Mouse (Mus musculus): ENCODE data around the gene Golph3.

The Golph3 gene

DNA sequence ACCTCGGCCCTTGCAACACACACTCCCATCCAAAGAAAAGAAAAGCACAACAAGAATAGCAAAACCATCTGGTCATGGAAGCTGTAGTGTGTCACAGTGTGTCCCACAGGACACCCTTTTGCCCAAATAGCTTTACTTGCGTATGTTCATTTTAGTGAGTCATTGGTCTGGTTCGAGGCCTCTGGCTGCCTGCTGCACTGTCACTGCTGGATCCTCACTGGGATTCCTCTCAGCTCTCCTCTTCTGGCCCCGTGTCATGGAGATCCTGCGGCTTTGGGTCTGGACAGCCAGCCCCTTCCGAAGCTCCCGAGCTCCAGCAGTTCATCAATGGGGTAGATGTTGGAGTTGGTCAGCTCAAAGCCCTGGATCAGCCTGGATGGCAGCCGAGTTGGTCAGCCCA is 2.8 kb upstream of the Golph3 start:
- peak; percentile 46 for DNase-seq (ENCODE audit: low spot score)

- no peak for DNase-seq (ENCODE audit: low spot score)
Observed at GRCm38 (mm10) chr15:12319889-12320288, 1.4 kb upstream of the Golph3 start.

DNA sequence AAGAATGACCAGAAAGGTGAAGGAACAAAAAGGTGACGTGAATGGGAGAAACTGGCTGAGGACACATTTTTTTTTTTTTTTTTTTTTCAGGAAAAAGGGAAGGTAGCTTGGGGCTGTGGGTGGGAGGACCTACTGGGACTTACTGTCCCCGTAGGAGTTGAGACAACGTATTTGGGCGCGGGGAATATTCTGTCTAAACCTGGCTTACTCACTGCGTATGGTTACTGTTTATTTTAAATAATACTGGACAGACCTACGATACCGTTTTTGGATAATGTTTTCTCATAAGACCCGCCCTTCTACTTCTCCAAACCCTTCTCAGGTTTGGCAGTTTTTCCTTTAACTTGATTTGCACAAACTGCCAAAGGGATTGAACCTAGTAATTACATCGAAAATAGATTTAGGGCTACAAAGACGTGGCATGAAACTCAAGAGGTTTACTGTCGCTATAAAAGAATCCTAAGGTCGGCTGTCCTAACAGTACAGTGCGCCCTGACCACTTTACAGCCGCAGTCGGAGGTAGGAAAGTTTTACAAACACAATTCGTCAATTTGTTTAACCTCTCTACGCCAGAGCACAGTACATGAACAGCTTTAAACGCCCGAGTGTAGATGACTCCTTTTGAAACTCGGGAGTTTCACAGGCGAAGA is 684 bp upstream of the Golph3 start:
- DNase-seq (ENCODE audit: low spot score) = no peak

DNA sequence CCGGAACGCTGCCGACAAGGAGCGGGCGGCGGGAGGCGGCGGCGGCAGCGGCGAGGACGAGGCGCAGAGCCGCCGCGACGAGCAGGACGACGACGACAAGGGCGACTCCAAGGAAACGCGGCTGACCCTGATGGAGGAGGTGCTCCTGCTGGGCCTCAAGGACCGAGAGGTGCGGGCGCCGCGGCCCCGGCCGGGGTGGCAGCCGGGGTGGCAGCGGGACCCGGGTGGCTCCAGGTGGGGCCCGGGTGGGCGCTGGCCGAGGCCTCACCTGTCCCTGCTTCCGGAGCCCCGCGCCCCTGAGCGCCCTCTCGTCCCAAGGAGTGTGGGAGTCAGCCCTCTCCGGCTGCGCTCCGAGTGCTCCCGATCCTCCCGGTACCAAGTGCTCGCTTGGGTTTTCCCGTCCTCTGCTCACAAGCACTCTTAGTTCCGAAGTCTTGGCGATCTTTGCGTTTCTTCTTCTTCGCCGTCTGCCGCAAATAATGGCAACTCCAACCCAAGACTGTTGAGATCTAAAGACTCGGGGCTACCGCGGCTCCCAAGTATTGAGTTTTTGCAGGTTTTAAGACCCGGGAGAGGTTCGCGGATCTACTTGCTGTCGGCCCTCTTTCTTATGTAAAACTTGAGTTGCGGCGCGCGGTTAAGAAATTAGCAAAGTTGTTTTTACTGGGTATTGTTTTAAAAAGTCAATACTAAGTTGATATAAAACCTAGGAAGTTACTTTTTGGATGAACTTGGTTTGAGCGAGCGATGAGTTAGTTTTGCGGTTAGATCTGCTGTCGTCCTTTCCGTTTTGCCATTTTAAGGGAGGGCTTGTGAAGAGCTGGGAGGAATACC is 755 bp downstream of the Golph3 start, which contains the start of gene 1810049J17Rik:
1810049J17Rik (minus strand) TSS at position 112 of the 834 bp plus-strand sequence.
- DNase-seq (ENCODE audit: low spot score) = peak; percentile 63

GRCm38 (mm10) chr15:12322676-12323402 is 1.6 kb downstream of the Golph3 start:
- DNase-seq (ENCODE audit: low spot score) = peak; percentile 44

DNA sequence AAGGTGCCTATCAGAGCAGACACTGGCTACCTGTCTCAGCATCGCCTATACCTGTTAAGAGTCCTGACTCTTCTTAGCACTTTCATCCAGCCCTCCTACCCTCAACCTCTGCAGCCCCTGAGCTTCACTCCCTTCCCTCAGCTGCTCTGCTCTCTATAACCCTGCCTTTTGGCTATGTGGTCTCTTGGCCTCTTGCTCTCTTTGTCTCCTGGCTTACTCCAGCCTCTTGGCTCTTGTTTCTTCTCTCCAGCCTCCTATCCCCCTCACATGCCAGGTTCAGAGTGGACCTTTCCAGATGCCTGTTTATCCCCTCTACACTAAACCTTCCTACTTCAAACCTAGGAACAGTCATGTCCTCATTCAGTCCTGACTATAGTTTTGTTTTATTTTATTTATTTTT is 3.1 kb downstream of the Golph3 start:
- DNase-seq (ENCODE audit: low spot score) = no peak

DNA sequence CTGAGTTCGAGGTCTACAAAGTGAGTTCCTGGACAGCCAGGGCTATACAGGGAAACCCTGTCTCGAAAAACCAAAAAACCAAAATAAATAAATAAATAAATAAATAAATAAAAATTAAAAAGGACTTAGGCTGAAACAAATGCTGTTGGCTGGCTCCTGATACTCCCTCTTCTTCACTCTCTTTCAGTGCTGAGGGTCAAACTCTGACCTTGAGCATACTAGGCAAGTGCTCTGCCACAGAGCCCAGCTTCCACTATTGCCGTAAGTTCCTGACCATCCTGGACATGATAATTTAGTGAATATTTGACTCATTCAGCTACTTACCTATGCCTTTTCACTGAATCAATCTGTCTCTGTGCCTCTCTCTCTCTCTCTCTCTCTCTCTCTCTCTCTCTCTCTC is 9.1 kb downstream of the Golph3 start:
- DNase-seq (ENCODE audit: low spot score) = no peak

DNA sequence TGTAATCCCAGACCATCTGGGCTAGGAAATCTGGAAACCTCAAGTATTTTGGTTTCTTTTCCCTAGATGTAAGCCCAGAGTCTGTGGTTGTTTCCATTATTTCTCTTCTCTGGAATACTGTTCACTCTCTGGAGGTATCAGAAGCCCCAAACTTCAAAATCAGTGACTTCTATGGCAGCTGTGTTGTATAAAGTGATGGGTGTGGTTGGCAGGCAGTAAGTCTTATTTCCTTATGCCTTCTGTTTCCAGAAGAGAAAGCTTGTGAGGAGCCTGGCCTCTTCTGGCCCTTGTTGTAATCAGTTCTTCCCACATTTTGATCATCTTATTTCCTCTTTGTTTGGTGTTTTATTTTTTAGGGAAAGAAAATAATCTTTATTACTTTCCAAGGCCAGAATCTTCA is 9.6 kb downstream of the Golph3 start:
- no peak for DNase-seq (ENCODE audit: low spot score)

DNA sequence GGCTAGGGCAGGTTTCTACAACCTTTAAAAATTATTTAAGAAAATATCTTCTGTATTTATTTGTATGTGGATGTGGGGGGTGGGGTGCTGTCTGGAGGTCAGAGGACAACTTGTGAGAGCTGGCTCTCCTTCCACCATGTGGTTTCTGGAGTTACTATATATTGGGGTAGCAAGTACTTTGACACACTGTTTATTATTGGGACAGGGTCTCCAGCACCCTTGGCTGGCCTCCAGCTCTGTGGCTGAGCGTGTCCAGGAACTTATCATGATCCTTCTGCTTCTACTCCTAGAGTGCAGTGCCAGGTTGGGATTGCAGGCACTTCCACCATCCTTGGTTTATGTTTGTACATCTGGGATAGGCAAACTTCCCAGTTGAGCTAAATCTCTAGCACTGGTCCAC is 10.1 kb downstream of the Golph3 start:
- DNase-seq (ENCODE audit: low spot score) = no peak

DNA sequence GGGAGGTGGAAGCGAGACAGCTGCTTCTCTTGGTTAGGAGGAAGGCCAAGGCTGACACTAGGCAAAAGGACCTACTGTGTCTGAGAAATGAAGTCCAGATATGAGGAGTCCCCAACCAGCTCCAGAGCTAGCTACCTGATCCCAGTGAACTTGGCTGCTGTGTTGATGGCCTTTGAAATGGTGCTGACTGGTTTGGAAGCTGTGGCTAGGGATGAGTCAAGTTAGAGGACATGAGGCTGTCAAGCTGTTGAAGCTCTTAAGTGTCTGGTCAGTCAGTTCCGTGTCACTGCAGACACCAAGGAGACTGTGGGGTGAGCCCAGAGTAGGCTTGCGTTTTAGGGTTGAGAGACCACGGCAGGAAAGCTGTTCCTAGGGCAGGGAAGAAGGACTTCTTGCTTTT is 13.1 kb downstream of the Golph3 start:
- no peak for DNase-seq (ENCODE audit: low spot score)

DNA sequence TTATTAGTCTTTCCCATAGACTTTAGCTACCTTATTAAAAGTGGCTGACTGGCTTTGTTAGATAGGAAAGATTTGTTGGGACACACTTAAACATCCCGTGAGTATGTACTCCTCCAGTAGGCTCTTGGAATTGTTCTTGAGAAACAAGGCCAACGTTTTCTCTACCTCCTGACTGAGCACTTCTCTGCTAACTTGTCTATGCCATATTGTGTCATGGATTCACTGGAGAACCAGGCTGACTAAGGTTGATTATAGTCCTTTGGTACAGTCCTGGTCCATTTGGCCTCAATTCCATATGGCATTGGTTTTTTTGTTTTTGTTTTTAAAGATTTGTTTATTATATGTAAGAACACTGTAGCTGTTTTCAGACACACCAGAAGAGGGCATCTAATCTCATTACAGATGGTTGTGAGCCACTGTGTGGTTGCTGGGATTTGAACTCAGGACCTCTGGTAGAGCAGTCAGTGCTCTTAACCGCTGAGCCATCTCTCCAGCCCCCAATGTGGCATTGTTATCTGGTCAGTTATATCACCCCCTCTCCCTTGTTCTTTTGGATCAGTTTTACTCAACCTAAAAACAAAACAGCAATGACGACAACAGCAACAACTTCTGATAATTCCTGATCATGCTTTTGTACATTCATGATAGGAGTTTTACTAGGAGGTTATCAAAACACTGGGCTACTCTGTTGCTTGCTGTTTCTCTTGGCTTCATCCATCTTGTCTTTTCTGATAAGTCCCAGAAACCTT is 16.0 kb downstream of the Golph3 start:
- no peak for DNase-seq (ENCODE audit: low spot score)

GRCm38 (mm10) chr15:12337779-12338137 is 16.5 kb downstream of the Golph3 start:
- no peak for DNase-seq (ENCODE audit: low spot score)

DNA sequence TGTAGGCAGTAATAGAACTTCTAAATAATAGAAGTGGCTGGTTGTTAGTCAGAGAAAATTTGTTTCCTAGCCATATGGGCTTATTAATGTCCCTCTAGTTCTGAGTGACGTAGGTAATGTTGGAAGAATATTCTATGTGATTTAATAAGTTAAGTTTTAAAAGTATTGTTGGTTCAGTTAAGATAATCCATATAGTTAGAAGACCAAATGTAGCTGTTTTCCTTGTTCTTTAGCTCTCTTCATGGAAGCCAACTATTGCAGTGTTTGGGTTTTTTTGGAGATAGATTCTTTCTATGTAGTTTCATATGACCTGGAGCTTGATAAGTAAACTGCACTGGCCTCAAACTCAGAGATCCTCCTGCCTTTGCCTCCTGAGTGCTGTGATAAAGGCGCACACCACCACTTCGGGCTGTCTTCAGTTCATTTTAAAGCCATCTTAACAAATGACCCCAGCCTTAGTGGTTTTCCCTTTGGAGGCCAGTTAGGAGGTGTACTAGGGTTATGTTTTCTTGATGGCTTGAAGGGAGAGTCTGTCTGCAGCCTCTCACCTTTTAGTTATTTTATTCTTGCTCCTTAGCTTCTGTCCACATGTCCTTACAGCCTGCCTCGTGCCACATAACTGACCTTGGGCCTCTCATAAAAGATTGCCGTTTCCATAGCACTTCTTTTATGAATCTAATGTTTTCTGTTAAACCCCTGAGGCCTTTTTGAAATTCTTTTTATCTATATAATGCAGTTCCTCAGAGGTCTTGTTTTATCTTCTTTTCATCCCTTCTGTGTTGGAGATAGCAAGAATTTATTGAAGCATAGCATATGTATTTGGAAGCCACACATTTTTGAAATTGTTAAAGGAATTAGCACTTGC is 19.5 kb downstream of the Golph3 start:
- DNase-seq (ENCODE audit: low spot score) = no peak

DNA sequence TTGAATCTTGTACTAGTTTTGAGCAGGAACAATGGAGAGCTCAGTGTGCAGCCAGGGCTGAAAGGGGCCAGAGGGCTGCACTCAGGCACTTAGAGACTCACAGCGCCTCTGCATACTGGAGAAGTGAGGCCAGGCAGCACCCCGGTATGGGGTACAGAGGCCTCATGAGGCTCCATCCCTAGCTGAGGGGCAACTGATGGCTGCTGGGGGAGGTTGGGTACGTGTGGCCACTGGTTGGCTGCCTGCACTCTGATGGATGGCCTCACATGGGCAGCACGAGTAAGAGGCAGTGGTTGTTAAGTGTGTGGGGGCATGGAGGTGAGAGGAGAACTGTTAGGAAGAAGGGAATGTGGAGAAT is 20.1 kb downstream of the Golph3 start:
- no peak for DNase-seq (ENCODE audit: low spot score)

DNA sequence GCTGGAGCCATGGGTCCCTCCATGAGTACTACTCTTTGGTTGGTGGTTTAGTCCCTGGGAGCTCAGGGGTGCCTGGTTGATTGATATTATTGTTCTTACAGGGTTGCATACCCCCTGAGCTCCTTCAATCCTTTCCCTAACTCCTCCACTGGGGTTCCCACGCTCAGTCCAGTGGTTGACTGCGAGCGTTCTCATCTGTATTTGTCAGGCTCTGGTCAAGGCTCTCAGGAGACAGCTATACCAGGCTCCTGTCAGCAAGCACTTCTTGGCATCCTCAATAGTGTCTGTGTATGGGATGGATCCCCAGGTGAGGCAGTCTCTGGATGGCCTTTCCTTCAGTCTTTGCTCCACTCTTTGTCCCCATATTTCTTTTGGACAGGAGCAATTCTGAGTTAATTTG is 25.7 kb downstream of the Golph3 start:
- DNase-seq (ENCODE audit: low spot score) = no peak

DNA sequence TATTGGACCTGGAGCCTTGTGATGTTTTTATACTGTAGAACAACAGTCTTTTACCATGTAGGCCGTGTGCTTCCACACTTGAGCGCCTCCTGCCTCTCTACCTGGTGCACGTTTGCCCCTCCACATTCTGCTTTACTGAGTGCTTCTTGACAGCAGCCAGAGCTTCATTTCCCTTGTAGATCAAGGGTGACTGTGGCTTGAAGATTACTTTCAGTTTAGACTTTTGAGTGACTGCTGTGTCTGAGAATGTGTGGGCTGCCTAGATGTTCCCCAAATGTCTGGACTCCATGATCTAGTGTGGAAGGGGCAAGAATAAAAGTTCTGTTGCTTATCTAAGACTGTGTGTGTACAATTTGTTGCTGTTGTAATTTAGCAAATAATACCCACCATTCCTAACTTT is 27.7 kb downstream of the Golph3 start:
- DNase-seq (ENCODE audit: low spot score) = peak; percentile 42

- DNase-seq (ENCODE audit: low spot score) = no peak
Observed at GRCm38 (mm10) chr15:12349840-12350239, 28.6 kb downstream of the Golph3 start.

DNA sequence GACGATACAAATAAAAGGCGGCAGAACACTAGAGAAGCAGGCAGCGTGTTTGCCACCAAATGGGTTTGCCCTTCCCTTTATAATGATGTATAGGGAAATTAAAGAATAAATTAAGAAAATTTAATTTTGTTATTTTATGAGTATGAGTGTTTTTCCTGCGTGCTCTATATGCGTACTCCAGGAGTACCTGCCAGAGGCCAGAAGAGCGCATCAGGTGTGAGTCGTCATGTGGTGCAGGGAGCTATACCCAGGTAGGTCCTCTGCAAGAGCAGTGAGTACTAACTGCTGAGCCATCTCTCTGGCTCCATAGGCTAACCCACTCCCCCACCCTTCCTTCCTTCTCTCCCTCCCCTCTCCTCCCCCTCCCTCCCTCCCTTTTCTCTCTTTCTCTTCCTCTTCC is 30.2 kb downstream of the Golph3 start:
- DNase-seq (ENCODE audit: low spot score) = no peak

DNA sequence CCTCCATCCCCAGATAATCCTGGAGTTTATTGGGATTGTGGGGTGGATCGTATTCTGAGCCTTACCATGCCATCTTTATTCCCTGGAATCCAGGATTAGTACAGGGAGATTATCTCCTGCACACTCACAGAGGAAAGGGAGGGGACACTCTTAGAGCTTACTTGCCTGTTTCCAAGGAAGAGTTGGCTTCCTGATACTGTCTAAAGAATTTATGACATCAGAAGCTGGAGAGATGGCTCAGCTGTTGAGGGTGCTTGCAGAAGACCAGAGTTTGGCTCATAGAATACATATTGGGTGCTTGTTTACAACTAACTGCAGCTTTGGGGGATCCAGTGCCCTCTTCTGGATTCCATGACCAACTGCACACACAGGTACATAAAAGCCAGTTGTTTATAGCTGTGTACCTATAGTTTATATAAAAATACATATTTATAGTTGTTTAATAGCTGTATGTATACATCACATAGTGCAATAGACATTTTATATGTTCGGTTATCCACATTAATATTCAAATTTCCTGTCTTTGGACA is 33.1 kb downstream of the Golph3 start:
- DNase-seq (ENCODE audit: low spot score) = no peak

DNA sequence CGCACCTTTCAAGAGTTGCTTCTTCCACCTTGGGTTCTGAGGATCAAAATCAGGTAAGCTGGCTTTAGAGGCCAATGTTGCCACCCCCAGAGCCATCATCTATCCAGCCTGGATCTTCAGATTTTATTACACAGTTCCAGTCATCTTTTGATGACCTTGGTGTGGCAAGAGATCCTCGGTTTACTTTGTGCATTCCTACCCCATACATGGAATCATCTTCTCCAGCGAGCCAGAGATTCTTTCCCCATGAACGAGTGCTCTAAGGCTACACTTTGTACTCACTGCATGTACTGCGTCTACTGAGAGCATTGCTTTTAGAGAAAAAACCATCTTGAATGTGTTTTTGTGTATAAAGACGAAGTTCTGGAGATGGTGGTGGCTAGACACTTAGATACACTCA is 34.0 kb downstream of the Golph3 start:
- DNase-seq (ENCODE audit: low spot score) = no peak

DNA sequence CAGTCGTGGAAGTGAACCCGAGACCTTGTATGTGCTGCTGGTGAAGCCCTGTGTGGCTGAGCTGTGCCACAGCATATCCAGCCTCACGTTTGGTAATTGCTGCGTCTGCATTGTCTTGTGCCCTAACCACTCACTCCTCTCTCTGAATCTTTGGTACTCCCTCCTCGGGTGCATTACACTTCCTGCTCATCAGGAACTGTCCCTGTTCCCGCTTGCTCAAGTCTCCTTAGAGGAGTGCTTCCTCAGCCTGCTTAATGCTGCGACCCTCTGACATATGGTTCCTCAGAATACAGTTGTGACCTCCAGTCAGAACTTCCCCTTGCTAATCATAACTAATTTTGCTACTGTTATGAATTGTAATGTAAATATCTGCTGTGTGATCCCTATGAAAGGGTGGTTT is 34.7 kb downstream of the Golph3 start:
- DNase-seq (ENCODE audit: low spot score) = no peak
